ENCODE assay signal across 11 mouse cellular contexts in the genomic region with DNA sequence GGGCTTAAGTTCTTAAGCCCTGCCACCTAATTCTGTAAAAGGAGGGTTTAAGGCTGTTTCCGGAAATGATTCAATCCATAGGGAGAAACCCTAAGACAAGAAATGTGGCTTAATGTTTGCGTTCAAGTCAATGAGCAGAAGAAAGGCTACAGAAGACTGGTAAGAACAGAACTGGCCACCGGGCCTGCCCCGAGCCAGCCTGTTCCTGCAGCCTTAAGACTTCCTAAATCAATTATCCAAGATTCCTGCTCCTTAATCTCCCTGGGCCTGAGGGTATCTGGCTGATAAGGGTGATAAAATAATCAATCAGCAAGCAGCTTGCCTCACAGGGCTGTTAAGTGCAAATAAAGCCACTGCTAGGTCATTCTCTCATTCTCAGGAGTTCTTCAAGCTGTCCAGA. TPM values are rescaled to one million over a fixed set of nuclear protein-coding genes. Genes with fewer than 3 reads are reported as not detected.
A peak's percentile ranks its signal among the peaks of the same experiment; 100 is the strongest.
DNase-seq lines count a peak whose midpoint lies in the region; ATAC-seq and TF ChIP-seq lines count a peak whose summit lies in the region.
"Had no signal": no experiment of that assay in that cellular context is flagged by ENCODE, and none has a peak within 500 bp of the region (broad histone marks: within the 10 kb centered on the region; RNA-seq: fewer than 3 reads in every experiment).

No protein-coding gene starts in this region.

- peak; percentile 56 for DNase-seq in intestine, embryonic 14.5 days (ENCODE audit: low spot score)
- no peak for DNase-seq in embryonic facial prominence, embryonic 11.5 days (ENCODE audit: low spot score)
- DNase-seq in hindbrain, embryonic 14.5 days (ENCODE audit: low spot score): no peak
- DNase-seq in cerebellum, adult 18-20 months: no peak
- no peak for DNase-seq in spleen, adult 12 weeks (ENCODE audit: low spot score)
- DNase-seq in retina, postnatal 1 day: no peak
- DNase-seq: spleen, adult 18-20 months had no signal

- H3K4me3 ChIP-seq in intestine, embryonic 14.5 days (ENCODE audit: low read depth, low read length): no peak overlapping the region
- no peak overlapping the region for H3K4me3 ChIP-seq in intestine, postnatal 0 days (ENCODE audit: low read depth, low read length)
- no peak overlapping the region for H3K4me3 ChIP-seq in embryonic facial prominence, embryonic 11.5 days (ENCODE audit: low read depth, low read length)
- no peak overlapping the region for H3K4me3 ChIP-seq in hindbrain, embryonic 14.5 days (replicated peaks; ENCODE audit: low read length)
- H3K4me3 ChIP-seq in midbrain, embryonic 13.5 days (replicated peaks): no peak overlapping the region

- 21% methylated on average over 4 of the region's 4 CpGs for WGBS in intestine, embryonic 14.5 days
- 26% methylated on average over 4 of the region's 4 CpGs for WGBS in intestine, postnatal 0 days
- whole genome bisulfite sequencing in embryonic facial prominence, embryonic 11.5 days: 45% methylated on average over 4 of the region's 4 CpGs
- 48% methylated on average over 4 of the region's 4 CpGs for WGBS in hindbrain, embryonic 14.5 days
- WGBS in midbrain, embryonic 13.5 days: 29% methylated on average over 4 of the region's 4 CpGs

- 0 out of 2 replicates have a peak, but pooled peaks cover 3% of the 10 kb centered on the region for H3K27me3 ChIP-seq in intestine, embryonic 14.5 days (replicated peaks; ENCODE audit: control insufficient read depth, insufficient read depth, low read length)
- H3K27me3 ChIP-seq in intestine, postnatal 0 days (replicated peaks; ENCODE audit: control insufficient read depth, insufficient read depth, low read length): no peaks in the 10 kb centered on the region
- H3K27me3 ChIP-seq in embryonic facial prominence, embryonic 11.5 days (ENCODE audit: control insufficient read depth, insufficient read depth, low read length): no peaks in the 10 kb centered on the region
- no peaks in the 10 kb centered on the region for H3K27me3 ChIP-seq in hindbrain, embryonic 14.5 days (ENCODE audit: control insufficient read depth, insufficient read depth, low read length)
- no peaks in the 10 kb centered on the region for H3K27me3 ChIP-seq in midbrain, embryonic 13.5 days

- no peak for ATAC-seq in intestine, embryonic 14.5 days (replicated peaks; ENCODE audit: low FRiP score, low TSS enrichment, low read depth)
- ATAC-seq in intestine, postnatal 0 days: no peak
- ATAC-seq in embryonic facial prominence, embryonic 11.5 days (replicated peaks; ENCODE audit: insufficient number of reproducible peaks, low FRiP score, low TSS enrichment, low read depth): no peak
- no peak for ATAC-seq in hindbrain, embryonic 14.5 days (ENCODE audit: low FRiP score)
- no peak for ATAC-seq in midbrain, embryonic 13.5 days

- no peak for TF ChIP-seq CTCF in intestine, postnatal 0 days (IDR thresholded peaks at IDR 0.05; ENCODE audit: low read depth)

- H3K9ac ChIP-seq in intestine, embryonic 14.5 days (ENCODE audit: low read length): no peak overlapping the region
- H3K9ac ChIP-seq in intestine, postnatal 0 days (ENCODE audit: low read depth, low read length): no peak overlapping the region
- no peak overlapping the region for H3K9ac ChIP-seq in embryonic facial prominence, embryonic 11.5 days (replicated peaks; ENCODE audit: low read length)
- H3K9ac ChIP-seq in hindbrain, embryonic 14.5 days: peak overlapping the region; percentile 43; the same call in 1 of the 2 replicates
- H3K9ac ChIP-seq in midbrain, embryonic 13.5 days (replicated peaks): peak overlapping the region; percentile 39
- H3K9ac ChIP-seq: limb, embryonic 15.5 days had no signal

- peak overlapping the region; percentile 30; the same call in 1 of the 2 replicates for H3K27ac ChIP-seq in intestine, embryonic 14.5 days (ENCODE audit: low read depth)
- H3K27ac ChIP-seq in intestine, postnatal 0 days (ENCODE audit: low read depth, low read length): no peak overlapping the region
- 0 out of 2 replicates have a peak overlapping the region, but pooled peaks have one; percentile 13 for H3K27ac ChIP-seq in embryonic facial prominence, embryonic 11.5 days (replicated peaks; ENCODE audit: low read depth, low read length)
- H3K27ac ChIP-seq in hindbrain, embryonic 14.5 days: peak overlapping the region; percentile 81
- H3K27ac ChIP-seq in midbrain, embryonic 13.5 days: peak overlapping the region; percentile 81
- H3K27ac ChIP-seq: macrophage had no signal

- H3K9me3 ChIP-seq in intestine, embryonic 14.5 days (ENCODE audit: control insufficient read depth, low read length): no peaks in the 10 kb centered on the region
- no peaks in the 10 kb centered on the region for H3K9me3 ChIP-seq in intestine, postnatal 0 days (ENCODE audit: control insufficient read depth)
- H3K9me3 ChIP-seq in embryonic facial prominence, embryonic 11.5 days (replicated peaks; ENCODE audit: control insufficient read depth, low read length): no peaks in the 10 kb centered on the region
- no peaks in the 10 kb centered on the region for H3K9me3 ChIP-seq in hindbrain, embryonic 14.5 days (ENCODE audit: control insufficient read depth, low read length)
- no peaks in the 10 kb centered on the region for H3K9me3 ChIP-seq in midbrain, embryonic 13.5 days
- H3K9me3 ChIP-seq: limb, embryonic 15.5 days had no signal

- H3K36me3 ChIP-seq in intestine, embryonic 14.5 days (ENCODE audit: control insufficient read depth, insufficient read depth, low read length): no peaks in the 10 kb centered on the region
- no peaks in the 10 kb centered on the region for H3K36me3 ChIP-seq in intestine, postnatal 0 days (ENCODE audit: control insufficient read depth, insufficient read depth)
- no peaks in the 10 kb centered on the region for H3K36me3 ChIP-seq in embryonic facial prominence, embryonic 11.5 days (replicated peaks; ENCODE audit: control insufficient read depth, insufficient read depth, low read depth, low read length)
- H3K36me3 ChIP-seq in hindbrain, embryonic 14.5 days (replicated peaks; ENCODE audit: control insufficient read depth, insufficient read depth): 0 out of 2 replicates have a peak, but pooled peaks cover 6% of the 10 kb centered on the region
- H3K36me3 ChIP-seq in midbrain, embryonic 13.5 days: no peaks in the 10 kb centered on the region
- H3K36me3 ChIP-seq: limb, embryonic 15.5 days had no signal

- peaks cover 23% of the 10 kb centered on the region for H3K4me1 ChIP-seq in intestine, embryonic 14.5 days (replicated peaks; ENCODE audit: control insufficient read depth, insufficient read depth, low read length)
- H3K4me1 ChIP-seq in intestine, postnatal 0 days (replicated peaks; ENCODE audit: control insufficient read depth, insufficient read depth, low read length): no peaks in the 10 kb centered on the region
- peaks cover 6% of the 10 kb centered on the region; the same call in 1 of the 2 replicates for H3K4me1 ChIP-seq in embryonic facial prominence, embryonic 11.5 days (ENCODE audit: control insufficient read depth, insufficient read depth, low read length)
- H3K4me1 ChIP-seq in hindbrain, embryonic 14.5 days (replicated peaks; ENCODE audit: control insufficient read depth, insufficient read depth, low read length): peaks cover 35% of the 10 kb centered on the region
- H3K4me1 ChIP-seq in midbrain, embryonic 13.5 days (replicated peaks): peaks cover 46% of the 10 kb centered on the region

- H3K4me2 ChIP-seq in intestine, embryonic 14.5 days (ENCODE audit: low read length): no peak overlapping the region
- H3K4me2 ChIP-seq in intestine, postnatal 0 days (replicated peaks; ENCODE audit: low read depth): no peak overlapping the region
- no peak overlapping the region for H3K4me2 ChIP-seq in embryonic facial prominence, embryonic 11.5 days (ENCODE audit: low read depth, low read length)
- peak overlapping the region; percentile 48; the same call in 1 of the 2 replicates for H3K4me2 ChIP-seq in hindbrain, embryonic 14.5 days (replicated peaks)
- peak overlapping the region; percentile 40; the same call in 1 of the 2 replicates for H3K4me2 ChIP-seq in midbrain, embryonic 13.5 days (replicated peaks)

RNA-seq across cellular contexts. Expression of gene Mtcl1, which starts 31.8 kb away (rescaled TPM):
- 11.7 and 14.6 TPM in 2 replicates for polyA plus RNA-seq in intestine, embryonic 14.5 days (2014; fragmentation: Nextera tagmentation; extraction: Ambion mirVana)
- polyA plus RNA-seq in intestine, postnatal 0 days (2015; fragmentation: Nextera tagmentation; extraction: Ambion mirVana): 1.5 and 1.9 TPM in 2 replicates
- 6.0 and 8.9 TPM in 2 replicates for polyA plus RNA-seq in embryonic facial prominence, embryonic 11.5 days (2014; fragmentation: Nextera tagmentation; extraction: Ambion mirVana)
- polyA plus RNA-seq in hindbrain, embryonic 14.5 days (2014; fragmentation: Nextera tagmentation; extraction: Ambion mirVana): 35.1 and 37.9 TPM in 2 replicates
- polyA plus RNA-seq in midbrain, embryonic 13.5 days (2015; fragmentation: Nextera tagmentation; extraction: Ambion mirVana): 50.0 and 56.8 TPM in 2 replicates
- polyA plus RNA-seq: macrophage had no signal

Comparison
In these comparisons a context has a peak if more than half of its experiments do, and no peak if none do; other contexts are left out.
1. H3K4me2 ChIP-seq: peak in hindbrain, embryonic 14.5 days (single experiment) and midbrain, embryonic 13.5 days (single experiment); none in intestine, embryonic 14.5 days (single experiment), intestine, postnatal 0 days (single experiment) and embryonic facial prominence, embryonic 11.5 days (single experiment).
2. H3K9ac ChIP-seq: peak in hindbrain, embryonic 14.5 days (single experiment) and midbrain, embryonic 13.5 days (single experiment); none in intestine, embryonic 14.5 days (single experiment), intestine, postnatal 0 days (single experiment) and embryonic facial prominence, embryonic 11.5 days (single experiment).